Mouse (Mus musculus): ENCODE results near the gene Dlgap4. TPM values are rescaled to one million over a fixed set of nuclear protein-coding genes. Genes with fewer than 3 reads are reported as not detected.

Dlgap4 gene
- total RNA-seq (2017), result 28.3 to 50.2 TPM (median 29.2 TPM) in 3 replicates

DNA sequence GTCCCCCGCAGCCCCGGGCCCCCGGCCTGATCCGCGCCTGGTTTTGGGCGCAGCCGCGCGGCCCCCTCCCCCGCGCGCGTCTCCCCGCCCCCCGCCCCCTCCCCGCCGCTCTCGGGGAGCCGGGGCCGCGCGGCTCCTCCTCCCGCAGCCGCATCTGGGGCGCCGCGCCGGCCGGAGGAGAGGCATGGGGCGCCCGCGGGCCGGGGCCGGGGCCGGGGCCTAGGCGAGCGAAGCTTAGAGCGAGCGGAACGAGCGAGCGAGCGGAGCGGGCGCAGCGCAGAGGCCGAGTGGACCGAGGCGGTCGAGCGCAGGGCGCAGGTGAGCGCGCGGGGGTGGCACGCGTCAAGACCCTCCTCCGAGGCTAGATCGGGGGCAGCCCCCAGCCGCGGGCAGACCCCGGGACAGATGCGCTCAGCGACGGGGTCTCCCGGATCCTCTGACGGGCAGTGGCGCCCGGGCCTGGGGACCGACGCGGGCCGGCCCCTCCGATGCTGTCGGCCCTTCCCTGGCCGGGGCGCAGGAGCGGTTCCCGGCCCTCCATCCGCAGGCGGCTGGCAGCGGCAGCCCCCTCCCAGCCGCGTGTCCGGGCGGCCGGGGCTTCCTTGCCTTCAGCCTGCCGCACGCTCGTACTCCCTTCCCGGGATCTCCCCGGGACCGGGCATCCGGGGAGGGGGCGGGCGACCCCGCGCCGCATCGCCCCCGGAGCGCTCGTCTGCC is at the start of gene Dlgap4:
TSS of gene Dlgap4 (plus strand) at position 165 of the 717 bp plus-strand sequence.
- ATAC-seq (replicated peaks; ENCODE audit: insufficient number of reproducible peaks, low FRiP score, low TSS enrichment, poor library complexity, severe bottlenecking), result no peak

DNA sequence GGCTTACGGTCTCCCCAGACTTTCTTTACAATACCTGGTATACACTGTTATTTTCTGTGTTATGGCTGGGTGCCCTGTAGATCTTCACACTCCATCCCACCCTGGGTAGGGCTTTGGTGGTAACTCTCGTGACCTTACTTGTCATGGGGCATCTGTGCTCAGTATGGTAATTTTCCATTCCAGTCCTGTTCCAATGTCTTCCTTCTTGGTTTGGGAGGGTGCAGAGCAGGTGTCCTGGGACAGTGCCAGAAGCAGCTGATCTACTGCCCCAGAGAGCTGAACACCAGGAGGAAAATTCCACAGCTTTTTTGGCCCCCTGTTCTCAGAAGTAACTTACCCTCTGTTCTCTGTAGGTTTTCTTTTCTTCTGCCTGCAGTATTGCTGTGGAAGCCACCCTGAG is 47.0 kb upstream of the Dlgap4 start:
- ATAC-seq (replicated peaks; ENCODE audit: insufficient number of reproducible peaks, low FRiP score, low TSS enrichment, poor library complexity, severe bottlenecking), result no peak

DNA sequence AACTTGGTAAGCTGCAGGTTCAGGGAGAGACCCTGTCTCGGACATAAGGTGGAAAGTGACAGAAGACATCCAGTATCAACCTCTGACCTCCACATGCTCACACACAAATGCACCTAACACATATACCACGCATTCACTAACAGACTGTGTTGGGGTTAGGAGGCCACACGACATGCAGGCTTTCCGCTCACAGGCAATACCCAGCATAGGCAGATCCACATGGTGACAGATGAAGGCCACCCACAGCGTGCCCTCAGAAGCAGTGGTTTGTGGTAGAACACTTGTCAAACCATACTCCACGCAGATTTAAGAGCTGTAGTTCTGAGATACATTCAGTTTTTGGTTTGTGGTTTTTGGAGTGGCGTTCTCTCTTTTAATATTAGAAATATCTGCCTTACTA is 44.9 kb upstream of the Dlgap4 start:
- no peak for ATAC-seq (replicated peaks; ENCODE audit: insufficient number of reproducible peaks, low FRiP score, low TSS enrichment, poor library complexity, severe bottlenecking)

DNA sequence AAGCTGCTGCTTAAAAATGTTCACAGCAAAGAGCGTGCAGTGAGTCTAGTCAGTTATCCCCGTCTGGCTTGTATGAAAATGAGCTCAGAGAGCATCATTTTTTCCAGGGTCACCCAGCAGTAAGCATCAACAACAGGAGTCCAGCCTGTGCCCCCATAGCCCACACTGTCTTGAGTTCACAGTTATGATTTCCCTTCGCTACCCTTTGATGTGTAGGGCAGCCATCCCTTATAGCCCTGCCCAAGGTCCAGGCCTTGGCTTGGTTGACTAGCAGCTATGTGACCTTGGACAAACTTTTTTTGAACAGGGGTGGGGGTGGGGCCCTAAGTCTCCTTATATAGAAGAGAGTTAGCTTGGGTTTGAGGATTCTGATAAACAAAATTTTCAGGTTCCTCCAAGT is 44.2 kb upstream of the Dlgap4 start:
- ATAC-seq (replicated peaks; ENCODE audit: insufficient number of reproducible peaks, low FRiP score, low TSS enrichment, poor library complexity, severe bottlenecking), result no peak

GRCm38 (mm10) chr2:156571521-156571920 is 42.0 kb upstream of the Dlgap4 start:
- ATAC-seq (replicated peaks; ENCODE audit: insufficient number of reproducible peaks, low FRiP score, low TSS enrichment, poor library complexity, severe bottlenecking), result no peak

DNA sequence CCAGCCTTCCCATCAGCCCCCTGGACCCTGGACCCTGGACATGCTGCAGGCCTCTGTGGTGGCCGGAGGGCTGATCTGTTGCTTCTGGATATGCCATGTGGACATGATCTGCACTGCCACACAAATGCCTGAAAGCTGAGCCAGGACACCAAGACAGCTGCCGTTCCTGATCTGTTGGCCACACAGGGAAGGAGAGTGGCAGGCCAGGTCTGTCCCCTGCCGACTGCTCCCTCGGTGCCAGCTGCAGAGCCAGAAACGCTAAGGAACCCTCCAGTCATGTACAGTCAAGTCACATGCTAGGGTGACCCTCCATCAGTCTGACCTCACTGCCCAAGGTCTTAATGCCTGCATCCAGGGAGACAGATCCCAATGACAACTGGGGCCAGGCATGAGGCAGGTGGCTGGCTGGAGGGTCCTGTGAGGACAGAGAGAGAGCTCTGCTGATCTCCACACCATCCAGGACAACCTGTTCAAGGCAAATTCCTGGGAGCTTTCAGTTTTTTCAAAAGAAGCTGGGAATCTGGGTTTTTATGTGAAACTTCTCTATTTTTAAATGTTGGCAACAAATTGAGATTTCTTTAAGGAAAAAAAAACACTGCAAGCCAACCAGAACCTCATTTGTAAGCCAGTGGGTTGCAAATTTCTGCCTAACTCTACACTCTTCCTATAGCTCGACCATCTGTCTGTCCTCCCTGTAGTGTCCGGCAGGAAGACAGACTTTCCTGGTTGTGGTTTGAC is 36.5 kb upstream of the Dlgap4 start:
- no peak for ATAC-seq (replicated peaks; ENCODE audit: insufficient number of reproducible peaks, low FRiP score, low TSS enrichment, poor library complexity, severe bottlenecking)

GRCm38 (mm10) chr2:156580507-156580906 is 33.0 kb upstream of the Dlgap4 start:
- no peak for ATAC-seq (replicated peaks; ENCODE audit: insufficient number of reproducible peaks, low FRiP score, low TSS enrichment, poor library complexity, severe bottlenecking)

GRCm38 (mm10) chr2:156581244-156581643 is 32.3 kb upstream of the Dlgap4 start:
- ATAC-seq (replicated peaks; ENCODE audit: insufficient number of reproducible peaks, low FRiP score, low TSS enrichment, poor library complexity, severe bottlenecking), result no peak

- ATAC-seq (replicated peaks; ENCODE audit: insufficient number of reproducible peaks, low FRiP score, low TSS enrichment, poor library complexity, severe bottlenecking), result no peak
These were observed 30.6 kb upstream of the Dlgap4 start for GRCm38 (mm10) chr2:156582887-156583286.

- no peak for ATAC-seq (replicated peaks; ENCODE audit: insufficient number of reproducible peaks, low FRiP score, low TSS enrichment, poor library complexity, severe bottlenecking)
These were observed 29.2 kb upstream of the Dlgap4 start for GRCm38 (mm10) chr2:156584154-156584796.

DNA sequence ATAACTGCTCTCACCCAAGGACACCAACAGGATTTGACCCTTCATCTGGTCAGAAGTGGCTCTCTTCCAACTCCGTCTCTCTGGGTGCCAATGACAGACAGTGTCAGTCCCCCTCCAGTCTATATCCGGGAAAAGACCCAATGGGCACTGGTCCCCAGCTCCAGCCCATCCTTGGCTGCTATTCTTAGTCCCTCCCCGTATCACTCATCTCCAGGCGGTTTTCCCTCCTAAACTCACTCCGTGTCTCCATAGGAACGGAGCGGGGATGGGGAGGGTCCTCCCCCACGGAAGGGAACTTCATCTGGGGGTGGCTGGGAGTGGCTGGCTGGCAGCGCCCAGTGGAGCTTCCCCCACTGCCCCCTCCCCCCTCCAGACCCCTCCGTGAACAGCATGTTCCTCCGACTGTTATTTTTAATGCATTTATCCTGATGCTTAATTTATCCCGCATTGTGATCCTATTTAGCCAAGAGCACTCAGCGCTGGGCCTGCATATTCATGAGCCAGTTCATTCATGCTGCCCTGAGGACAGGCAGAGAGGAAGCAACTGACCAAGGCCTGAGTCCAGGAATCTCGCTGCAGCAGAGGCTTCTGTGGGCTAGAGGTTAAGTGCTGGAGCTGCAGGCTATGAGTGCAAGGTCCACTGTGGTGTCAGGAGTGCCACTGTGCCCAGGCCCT is 28.6 kb upstream of the Dlgap4 start:
- ATAC-seq (replicated peaks; ENCODE audit: insufficient number of reproducible peaks, low FRiP score, low TSS enrichment, poor library complexity, severe bottlenecking), result no peak

DNA sequence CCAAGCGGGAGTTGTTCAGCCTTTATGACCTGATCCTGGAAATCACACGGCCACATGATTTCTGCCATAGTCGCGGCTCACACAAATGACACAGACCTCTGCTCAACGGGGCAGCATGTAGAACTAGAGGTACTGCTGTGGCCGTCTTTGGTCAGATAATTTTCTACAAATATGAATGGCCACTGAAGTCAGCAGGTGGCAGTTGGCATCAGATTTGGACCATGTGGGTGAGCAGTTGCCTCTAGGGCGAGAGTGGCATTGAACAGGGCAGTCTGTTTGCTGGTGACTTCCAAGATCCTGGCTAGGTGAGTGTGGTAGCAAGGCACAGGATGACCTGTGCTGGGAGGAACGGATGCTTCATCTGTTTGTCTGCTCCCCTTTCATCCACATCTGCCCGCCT is 24.0 kb upstream of the Dlgap4 start:
- ATAC-seq (replicated peaks; ENCODE audit: insufficient number of reproducible peaks, low FRiP score, low TSS enrichment, poor library complexity, severe bottlenecking), result no peak

GRCm38 (mm10) chr2:156594987-156595490 is 18.5 kb upstream of the Dlgap4 start:
- no peak for ATAC-seq (replicated peaks; ENCODE audit: insufficient number of reproducible peaks, low FRiP score, low TSS enrichment, poor library complexity, severe bottlenecking)

GRCm38 (mm10) chr2:156602581-156602980 is 10.9 kb upstream of the Dlgap4 start:
- no peak for ATAC-seq (replicated peaks; ENCODE audit: insufficient number of reproducible peaks, low FRiP score, low TSS enrichment, poor library complexity, severe bottlenecking)

GRCm38 (mm10) chr2:156603671-156604070 is 9.8 kb upstream of the Dlgap4 start:
- no peak for ATAC-seq (replicated peaks; ENCODE audit: insufficient number of reproducible peaks, low FRiP score, low TSS enrichment, poor library complexity, severe bottlenecking)

DNA sequence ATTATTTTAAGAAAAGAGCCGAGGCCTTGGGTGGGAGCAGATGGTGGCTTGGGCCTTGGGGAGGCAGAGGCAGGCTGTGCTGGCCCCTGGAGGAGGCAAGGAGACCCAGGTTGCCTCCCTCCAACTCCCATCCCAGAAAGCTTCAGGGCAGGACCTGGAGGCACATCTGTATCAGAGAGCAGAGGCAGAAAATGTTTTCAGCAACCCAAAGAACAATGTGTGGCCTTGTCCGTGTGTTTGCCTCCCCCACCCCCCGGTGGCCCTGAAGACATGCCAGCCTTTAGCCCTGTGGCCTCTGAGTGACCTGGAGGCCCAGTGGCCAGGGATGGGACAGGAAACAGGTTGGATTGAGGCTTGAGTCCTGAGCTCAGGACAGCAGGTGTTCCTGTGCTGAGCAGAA is 8.4 kb upstream of the Dlgap4 start:
- ATAC-seq (replicated peaks; ENCODE audit: insufficient number of reproducible peaks, low FRiP score, low TSS enrichment, poor library complexity, severe bottlenecking), result no peak

- no peak for ATAC-seq (replicated peaks; ENCODE audit: insufficient number of reproducible peaks, low FRiP score, low TSS enrichment, poor library complexity, severe bottlenecking)
These were observed 7.5 kb upstream of the Dlgap4 start for GRCm38 (mm10) chr2:156605971-156606370.

DNA sequence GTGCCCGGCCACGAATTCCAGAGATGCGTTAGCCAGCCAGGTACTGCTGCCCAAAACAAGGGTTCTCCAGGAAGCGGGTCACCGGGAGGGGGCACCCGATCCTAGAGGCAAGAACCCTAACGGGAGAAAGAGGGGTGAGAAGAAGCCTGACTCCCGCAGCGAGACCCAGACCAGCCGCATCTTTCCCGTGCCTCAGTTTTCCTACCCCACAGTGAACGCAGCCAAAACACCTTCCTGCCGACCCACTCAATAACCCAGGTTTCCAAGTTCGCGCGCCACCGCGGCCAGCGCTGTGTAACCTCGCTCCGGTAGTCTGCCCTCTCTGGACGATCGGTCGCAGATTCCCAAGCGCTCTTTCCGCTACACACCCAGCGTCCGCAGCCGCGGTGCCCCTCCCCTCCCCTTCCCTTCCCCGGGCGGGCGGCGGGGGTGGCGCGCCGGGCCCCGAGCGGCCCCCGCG is 394 bp upstream of the Dlgap4 start:
- ATAC-seq (replicated peaks; ENCODE audit: insufficient number of reproducible peaks, low FRiP score, low TSS enrichment, poor library complexity, severe bottlenecking), result no peak

DNA sequence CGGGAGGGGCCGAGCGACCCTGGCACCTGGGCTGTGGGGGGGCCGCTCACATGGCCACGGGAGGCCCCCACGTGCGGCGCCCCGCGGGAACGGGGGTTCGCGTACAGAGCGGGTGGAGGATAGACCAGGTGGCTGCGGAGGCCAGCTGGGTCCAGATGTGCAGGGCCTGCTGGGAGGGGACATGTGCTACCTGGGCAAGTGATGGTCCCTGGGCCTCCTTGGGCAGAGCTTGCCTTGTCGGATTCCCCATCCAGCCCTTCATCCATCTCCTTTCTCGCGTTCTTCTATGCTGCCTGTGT is 702 bp downstream of the Dlgap4 start:
- no peak for ATAC-seq (replicated peaks; ENCODE audit: insufficient number of reproducible peaks, low FRiP score, low TSS enrichment, poor library complexity, severe bottlenecking)

Measured in monocyte, adult 5-6 weeks (primary cell).